Mouse (Mus musculus): ENCODE data around the gene Epx. TPM values are rescaled to one million over a fixed set of nuclear protein-coding genes. Genes with fewer than 3 reads are reported as not detected.
A peak's percentile ranks its signal among the peaks of the same experiment; 100 is the strongest.

Gene Epx
- polyA plus RNA-seq, 1 experiment from 2014 or later = 3.6 TPM

GRCm38 (mm10) chr11:87840676-87841075, 34.7 kb downstream of the Epx start:
- 68% methylated on average over 8 of the region's 8 CpGs for WGBS (ENCODE audit: insufficient replicate concordance)
- no peak overlapping the region for H3K27ac ChIP-seq (replicated peaks)
- no peak for ATAC-seq (ENCODE audit: insufficient read depth)

GRCm38 (mm10) chr11:87828239-87828900, 47.0 kb downstream of the Epx start, which contains the start of gene Lpo:
Lpo (minus strand) TSS chr11:87828289.
- ATAC-seq (ENCODE audit: insufficient read depth) = no peak
- 52% methylated on average over 10 of the region's 10 CpGs for WGBS (ENCODE audit: insufficient replicate concordance)
- H3K4me1 ChIP-seq (replicated peaks) = no peaks in the 10 kb centered on the region

More at GRCm38 (mm10) chr11:87840676-87841075, 34.7 kb downstream of the Epx start:
- H3K9me3 ChIP-seq (replicated peaks) = no peaks in the 10 kb centered on the region
- no peak overlapping the region for H3K9ac ChIP-seq
- H3K4me1 ChIP-seq (replicated peaks) = no peaks in the 10 kb centered on the region
- no peaks in the 10 kb centered on the region for H3K36me3 ChIP-seq (replicated peaks)
- H3K4me2 ChIP-seq = no peak overlapping the region
- no peak overlapping the region for H3K4me3 ChIP-seq (replicated peaks)
- no peaks in the 10 kb centered on the region for H3K27me3 ChIP-seq

GRCm38 (mm10) chr11:87821502-87821901, 53.8 kb downstream of the Epx start:
- Histone ChIP-seq H3K9me3 (replicated peaks) (no peaks in the 10 kb centered on the region), H3K4me1 (replicated peaks) (no peaks in the 10 kb centered on the region), H3K4me2 (no peak overlapping the region), H3K9ac (no peak overlapping the region), H3K36me3 (replicated peaks) (no peaks in the 10 kb centered on the region), H3K27me3 (peaks cover 30% of the 10 kb centered on the region), H3K27ac (replicated peaks) (no peak overlapping the region), H3K4me3 (replicated peaks) (no peak overlapping the region)
- ATAC-seq (ENCODE audit: insufficient read depth) = no peak
- 53% methylated on average over 5 of the region's 5 CpGs for WGBS (ENCODE audit: insufficient replicate concordance)

More at GRCm38 (mm10) chr11:87828239-87828900, 47.0 kb downstream of the Epx start, which contains the start of gene Lpo:
- no peak within 1 kb of the TSS for H3K4me3 ChIP-seq (replicated peaks)
- H3K4me2 ChIP-seq = no peak within 1 kb of the TSS
- H3K36me3 ChIP-seq (replicated peaks) = no peaks in the 10 kb centered on the region
- H3K27me3 ChIP-seq = peaks cover 12% of the 10 kb centered on the region; the same call in 1 of the 2 replicates
- H3K9me3 ChIP-seq (replicated peaks) = no peaks in the 10 kb centered on the region
- no peak within 1 kb of the TSS for H3K9ac ChIP-seq
- no peak within 1 kb of the TSS for H3K27ac ChIP-seq (replicated peaks)

- Histone ChIP-seq H3K9ac (no peak overlapping the region), H3K4me3 (replicated peaks) (peak overlapping the region; percentile 32; the same call in 1 of the 2 replicates)
- WGBS (ENCODE audit: insufficient replicate concordance) = 32% methylated on average over 4 of the region's 4 CpGs
Observed at GRCm38 (mm10) chr11:87817443-87817773, 57.9 kb downstream of the Epx start.

GRCm38 (mm10) chr11:87816707-87817442, 58.5 kb downstream of the Epx start:
- Histone ChIP-seq H3K4me2 (peak overlapping the region; percentile 53), H3K9ac (no peak overlapping the region), H3K36me3 (replicated peaks) (no peaks in the 10 kb centered on the region), H3K27ac (replicated peaks) (no peak overlapping the region), H3K27me3 (peaks cover 24% of the 10 kb centered on the region; the same call in 1 of the 2 replicates), H3K4me3 (replicated peaks) (peak overlapping the region; percentile 32; the same call in 1 of the 2 replicates), H3K4me1 (replicated peaks) (no peaks in the 10 kb centered on the region), H3K9me3 (replicated peaks) (no peaks in the 10 kb centered on the region)
- 4% methylated on average over 31 of the region's 31 CpGs for WGBS (ENCODE audit: insufficient replicate concordance)
- ATAC-seq (ENCODE audit: insufficient read depth) = no peak

More at GRCm38 (mm10) chr11:87817443-87817773, 57.9 kb downstream of the Epx start:
- Histone ChIP-seq H3K36me3 (replicated peaks) (no peaks in the 10 kb centered on the region), H3K27me3 (peaks cover 28% of the 10 kb centered on the region; the same call in 1 of the 2 replicates), H3K4me2 (peak overlapping the region; percentile 53), H3K27ac (replicated peaks) (no peak overlapping the region), H3K9me3 (replicated peaks) (no peaks in the 10 kb centered on the region), H3K4me1 (replicated peaks) (no peaks in the 10 kb centered on the region)
- no peak for ATAC-seq (ENCODE audit: insufficient read depth)

GRCm38 (mm10) chr11:87814831-87815230, 60.5 kb downstream of the Epx start:
- WGBS (ENCODE audit: insufficient replicate concordance) = 60% methylated on average over 8 of the region's 8 CpGs
- peaks cover 24% of the 10 kb centered on the region; the same call in 1 of the 2 replicates for H3K27me3 ChIP-seq
- no peak overlapping the region for H3K4me2 ChIP-seq
- H3K27ac ChIP-seq (replicated peaks) = no peak overlapping the region
- no peak overlapping the region for H3K9ac ChIP-seq
- ATAC-seq (ENCODE audit: insufficient read depth) = no peak
- H3K4me3 ChIP-seq (replicated peaks) = no peak overlapping the region
- no peaks in the 10 kb centered on the region for H3K4me1 ChIP-seq (replicated peaks)
- no peaks in the 10 kb centered on the region for H3K36me3 ChIP-seq (replicated peaks)
- no peaks in the 10 kb centered on the region for H3K9me3 ChIP-seq (replicated peaks)

Other genes starting within 250 kb of the Epx start
- 5.0 and 5.6 TPM in 2 replicates for gene Rnf43, start 212.8 kb downstream of the Epx start, polyA plus RNA-seq (2015; fragmentation: Nextera tagmentation; extraction: Ambion mirVana)
- 177 and 195 TPM in 2 replicates for gene Supt4a, start 138.0 kb downstream of the Epx start, polyA plus RNA-seq (2015; fragmentation: Nextera tagmentation; extraction: Ambion mirVana)
- 3.3 and 3.5 TPM in 2 replicates for gene Tspoap1, start 115.0 kb downstream of the Epx start, polyA plus RNA-seq (2015; fragmentation: Nextera tagmentation; extraction: Ambion mirVana)
- 448 and 474 TPM in 2 replicates for gene Mpo, start 82.0 kb downstream of the Epx start, polyA plus RNA-seq (2015; fragmentation: Nextera tagmentation; extraction: Ambion mirVana)
- 0.03 TPM in 1 of 2 replicates, not detected in the other for gene Lpo, start 47.2 kb downstream of the Epx start, polyA plus RNA-seq (2015; fragmentation: Nextera tagmentation; extraction: Ambion mirVana)
- gene Mks1, start 22.3 kb downstream of the Epx start, polyA plus RNA-seq (2015; fragmentation: Nextera tagmentation; extraction: Ambion mirVana) = 1.2 and 1.4 TPM in 2 replicates
- not detected in 2 replicates for gene Olfr462, start 16.7 kb upstream of the Epx start, polyA plus RNA-seq (2015; fragmentation: Nextera tagmentation; extraction: Ambion mirVana)
- gene Olfr463, start 21.9 kb upstream of the Epx start, polyA plus RNA-seq (2015; fragmentation: Nextera tagmentation; extraction: Ambion mirVana) = not detected in 2 replicates
- not detected in 2 replicates for gene Olfr464, start 45.4 kb upstream of the Epx start, polyA plus RNA-seq (2015; fragmentation: Nextera tagmentation; extraction: Ambion mirVana)
- 6.6 and 6.9 TPM in 2 replicates for gene Dynll2, start 112.0 kb upstream of the Epx start, polyA plus RNA-seq (2015; fragmentation: Nextera tagmentation; extraction: Ambion mirVana)
- 108 and 113 TPM in 2 replicates for gene Srsf1, start 171.8 kb upstream of the Epx start, polyA plus RNA-seq (2015; fragmentation: Nextera tagmentation; extraction: Ambion mirVana)
- 8.3 and 8.6 TPM in 2 replicates for gene Vezf1, start 192.7 kb upstream of the Epx start, polyA plus RNA-seq (2015; fragmentation: Nextera tagmentation; extraction: Ambion mirVana)
- 1.1 and 1.5 TPM in 2 replicates for gene Cuedc1, start 222.5 kb upstream of the Epx start, polyA plus RNA-seq (2015; fragmentation: Nextera tagmentation; extraction: Ambion mirVana)

Measured in liver, embryonic 15.5 days (tissue).